Mouse (Mus musculus) spleen, adult 12 weeks (tissue): ENCODE data around the gene Zfx.

ENCODE experiments used
- DNase-seq: peaks from one replicate; pipeline ENCODE4 v3.0.0; 2022; ENCODE audit warnings: low spot score

Gene Zfx

GRCm38 (mm10) chrX:94060751-94061150, 62.8 kb downstream of the Zfx start:
- DNase-seq = no peak

- no peak for DNase-seq
Measured at GRCm38 (mm10) chrX:94058748-94059147, 64.8 kb downstream of the Zfx start.

- no peak for DNase-seq
Measured at GRCm38 (mm10) chrX:94049048-94049447, 74.5 kb downstream of the Zfx start.

GRCm38 (mm10) chrX:94048048-94048447, 75.5 kb downstream of the Zfx start:
- DNase-seq = no peak

GRCm38 (mm10) chrX:94047381-94047780, 76.1 kb downstream of the Zfx start:
- DNase-seq = no peak

GRCm38 (mm10) chrX:94032937-94033336, 90.6 kb downstream of the Zfx start:
- DNase-seq = peak; percentile 6

- no peak for DNase-seq
Measured at GRCm38 (mm10) chrX:94030081-94030480, 93.4 kb downstream of the Zfx start.
